Mouse (Mus musculus) bone marrow, adult 2 months (tissue): ENCODE data around the gene AI413582. TPM values are rescaled to one million over a fixed set of nuclear protein-coding genes. Genes with fewer than 3 reads are reported as not detected.

ENCODE experiments used
- H3K27ac ChIP-seq: fragments of 200-500 bp; 2 replicates; pipeline ENCODE4 v1.5.1; 2012; ENCODE audit warnings: low read depth, mild to moderate bottlenecking, control low read depth, inconsistent platforms, low read length; ENCODE audit not compliant: control insufficient read depth, poor library complexity, insufficient read depth
- H3K4me1 ChIP-seq: fragments of 200-500 bp; 2 replicates; pipeline ENCODE4 v1.6.1; 2011; ENCODE audit warnings: low read length; ENCODE audit not compliant: control insufficient read depth, insufficient read depth
- H3K4me3 ChIP-seq: fragments of 200-500 bp; replicated peaks from 2 replicates; pipeline ENCODE3; 2011; ENCODE audit warnings: mild to moderate bottlenecking, low read depth, low read length, control low read depth; ENCODE audit not compliant: control insufficient read depth
- CTCF ChIP-seq: fragments of 200-500 bp; IDR thresholded peaks from 2 replicates; pipeline ENCODE4 v1.5.1; 2011; ENCODE audit warnings: low read length, control low read depth; ENCODE audit not compliant: control insufficient read depth, insufficient read depth
- POLR2A ChIP-seq: fragments of 200-500 bp; IDR thresholded peaks from 2 replicates; pipeline ENCODE4 v1.6.1; 2011; ENCODE audit warnings: low read depth, mild to moderate bottlenecking, control low read depth, low read length, borderline replicate concordance; ENCODE audit not compliant: control insufficient read depth
- WGBS: fragments of 180-500 bp; shearing (Covaris S2); methylation state at CpG from one replicate; pipeline ENCODE4 v1.1.7; 2018; 5-methylcytosine and 5-hydroxymethylcytosine counted together
- polyA plus RNA-seq: library from polyadenylated mRNA; stranded (reverse); fragments of >200 nt; gene quantifications from 2 replicates; pipeline ENCODE4 v1.2.4, GENCODE M21; 2011; ENCODE audit warnings: low replicate concordance; ENCODE audit not compliant: missing spikeins, insufficient read depth, insufficient read length

Gene AI413582
- polyA plus RNA-seq, 1 experiment, result 22.0 TPM

DNA sequence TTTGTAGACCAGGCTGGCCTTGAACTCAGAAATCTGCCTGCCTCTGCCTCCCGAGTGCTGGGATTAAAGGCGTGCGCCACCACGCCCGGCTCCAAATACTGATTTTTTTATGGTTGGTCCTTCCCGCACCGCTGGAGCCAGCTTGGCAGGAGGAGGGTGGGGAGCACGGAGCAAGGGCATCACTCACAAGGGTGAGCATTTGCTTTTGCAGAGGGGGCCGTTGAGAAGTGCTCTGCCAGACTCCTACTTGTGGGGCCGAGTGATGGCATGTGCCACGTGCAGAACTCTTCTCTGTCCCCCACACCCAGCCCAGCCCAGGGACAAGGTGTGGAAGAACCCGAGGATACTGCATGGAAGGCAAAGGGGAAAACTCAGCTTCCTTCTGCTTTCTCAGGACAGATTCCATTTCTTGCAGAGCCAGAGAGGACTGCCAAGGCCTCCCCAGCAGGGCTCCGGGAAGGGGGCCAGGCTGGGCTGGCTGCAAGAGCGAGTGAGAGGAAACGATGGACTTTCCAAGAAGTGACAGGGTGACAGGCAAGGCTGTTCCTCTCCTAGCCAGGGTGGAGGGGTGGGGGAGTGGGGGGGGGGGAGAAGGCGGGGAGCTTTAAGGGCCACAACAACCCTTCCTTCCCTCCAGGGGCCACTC is 9.0 kb upstream of the AI413582 start:
- H3K27ac ChIP-seq, result no peak overlapping the region
- no peak overlapping the region for H3K4me3 ChIP-seq
- no peak for TF ChIP-seq POLR2A
- TF ChIP-seq CTCF, result no peak
- no peaks in the 10 kb centered on the region; the same call in 1 of the 2 replicates for H3K4me1 ChIP-seq
- WGBS, result 58% methylated on average over 16 of the region's 16 CpGs

DNA sequence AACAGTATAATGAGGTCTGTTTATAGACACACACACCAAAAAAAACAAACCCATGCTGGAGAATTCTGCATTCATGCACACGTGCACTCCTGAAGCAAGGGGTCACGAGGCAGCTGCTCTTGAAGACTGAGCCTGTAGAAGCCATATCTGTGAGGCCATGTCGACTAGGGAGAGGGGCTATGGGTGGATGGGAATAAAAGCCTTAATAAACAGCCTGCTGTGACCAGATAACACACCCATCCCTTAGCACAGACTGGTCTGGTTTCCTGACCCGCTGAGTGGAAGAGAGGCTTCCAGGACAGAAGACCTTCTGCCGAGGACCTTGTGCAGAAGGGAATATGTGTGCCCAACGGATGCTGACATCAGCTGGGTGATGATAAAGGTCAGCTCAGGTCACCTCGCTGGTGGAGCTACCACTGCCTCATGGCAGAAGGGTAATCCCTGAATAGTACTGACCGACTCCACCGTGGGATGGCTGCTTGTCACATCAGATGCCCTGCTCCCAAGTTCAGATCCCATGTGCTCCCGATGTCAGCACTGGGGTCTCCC is 8.3 kb upstream of the AI413582 start:
- no peak for TF ChIP-seq POLR2A
- 62% methylated on average over 10 of the region's 10 CpGs for WGBS
- Histone ChIP-seq H3K4me3 (no peak overlapping the region), H3K4me1 (peaks cover 1% of the 10 kb centered on the region; the same call in 1 of the 2 replicates), H3K27ac (no peak overlapping the region)

DNA sequence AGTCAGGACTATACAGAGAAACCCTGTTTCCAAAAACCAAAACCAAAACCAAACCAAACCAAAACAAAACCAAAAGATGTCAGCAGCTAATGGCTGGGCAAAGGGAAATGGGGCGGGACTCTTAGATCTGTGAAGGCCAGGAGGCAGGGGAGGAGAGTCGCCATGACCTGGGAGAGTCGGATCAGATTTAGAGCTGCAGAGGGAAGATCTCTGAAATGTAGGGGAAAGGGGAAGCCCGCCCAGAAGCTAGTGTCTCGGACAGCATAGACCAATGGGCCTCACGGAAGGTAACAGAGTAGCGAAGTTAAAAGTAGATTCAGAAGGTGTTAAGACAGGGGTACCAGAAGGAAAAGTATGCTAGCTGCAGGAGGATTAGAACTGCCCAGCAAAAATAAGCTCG is 5.8 kb upstream of the AI413582 start:
- Histone ChIP-seq H3K27ac (no peak overlapping the region), H3K4me1 (peaks cover 9% of the 10 kb centered on the region; the same call in 1 of the 2 replicates), H3K4me3 (no peak overlapping the region)
- no peak for TF ChIP-seq POLR2A
- TF ChIP-seq CTCF, result no peak
- 65% methylated on average over 8 of the region's 8 CpGs for WGBS

DNA sequence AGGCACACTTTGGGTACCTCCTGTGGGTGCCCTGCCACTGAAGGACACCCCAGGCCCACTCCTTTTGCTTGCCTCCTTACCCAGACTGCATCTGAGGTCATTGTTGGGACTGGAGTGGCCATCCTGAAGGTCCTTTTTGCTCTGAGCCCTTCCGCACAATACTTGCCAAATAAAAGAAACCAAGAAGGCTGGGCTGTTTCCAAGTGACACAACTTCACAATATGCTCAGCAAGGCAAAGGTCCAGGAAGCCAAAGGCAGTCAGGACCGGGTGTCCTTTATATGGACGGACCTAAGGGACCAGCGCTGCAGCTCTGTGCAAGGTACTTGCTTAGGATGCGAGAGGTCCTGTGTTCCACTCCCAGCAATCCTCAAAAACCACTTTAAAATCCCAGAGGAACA is 2.7 kb upstream of the AI413582 start:
- H3K4me3 ChIP-seq, result no peak overlapping the region
- H3K27ac ChIP-seq, result peak overlapping the region; percentile 13; the same call in 1 of the 2 replicates
- H3K4me1 ChIP-seq, result peaks cover 11% of the 10 kb centered on the region
- WGBS, result 84% methylated on average over 5 of the region's 5 CpGs
- TF ChIP-seq POLR2A, result no peak
- no peak for TF ChIP-seq CTCF

DNA sequence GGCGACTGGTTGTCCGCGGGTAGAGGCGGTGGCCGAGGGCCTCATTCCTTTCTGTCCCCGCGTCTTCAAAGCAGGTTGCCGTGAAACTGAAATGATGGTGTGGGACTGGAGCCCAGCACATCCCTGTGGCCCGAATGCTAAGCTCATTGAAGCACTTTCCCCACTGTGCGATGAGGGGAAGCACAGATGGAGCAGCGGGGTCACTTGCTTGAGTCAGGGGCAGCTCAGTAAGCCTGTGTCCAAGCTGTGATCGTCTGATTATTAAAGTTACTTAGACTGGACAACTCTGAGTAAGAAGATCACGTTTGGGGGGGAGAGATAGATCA is 349 bp upstream of the AI413582 start:
- Histone ChIP-seq H3K4me3 (peak overlapping the region; percentile 49), H3K27ac (no peak overlapping the region), H3K4me1 (peaks cover 11% of the 10 kb centered on the region)
- under 1% methylated on average over 13 of the region's 13 CpGs for WGBS
- TF ChIP-seq CTCF, result no peak
- no peak for TF ChIP-seq POLR2A

DNA sequence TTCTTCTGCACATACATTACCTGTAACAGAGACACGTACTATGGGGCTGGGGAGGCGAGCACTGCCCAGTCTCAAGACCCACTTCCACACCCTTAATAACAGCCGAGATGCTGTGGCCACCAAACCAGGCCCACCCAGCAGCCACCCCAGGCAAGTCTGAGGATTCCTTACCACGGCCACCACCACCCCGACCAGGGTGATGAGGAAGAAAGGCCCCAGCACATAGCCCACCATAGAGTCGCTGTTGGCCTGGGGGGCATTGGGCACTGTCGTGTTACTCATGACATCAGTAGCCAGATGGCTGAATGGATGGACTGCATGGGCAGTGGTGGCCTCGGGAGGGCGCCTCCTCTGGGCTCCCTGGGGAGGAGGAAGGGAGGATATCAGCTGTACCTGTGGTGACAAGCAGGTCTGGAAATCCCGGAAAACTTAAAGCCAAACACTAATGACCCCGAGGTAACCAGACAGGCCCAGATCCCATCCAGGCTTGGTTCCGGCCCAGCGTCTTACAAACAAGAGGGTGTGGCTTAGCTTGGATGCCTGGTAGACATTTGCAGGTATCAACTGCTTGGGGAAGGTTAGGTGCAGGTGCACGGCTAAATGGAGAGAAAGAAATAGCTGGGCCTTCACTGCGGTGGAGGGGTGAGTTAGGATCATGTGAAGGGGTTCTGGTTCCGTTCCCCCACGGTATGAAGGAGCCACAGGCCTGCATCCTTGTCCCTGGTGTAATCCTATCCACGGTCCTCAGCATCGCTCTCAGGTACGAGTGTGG is 979 bp downstream of the AI413582 start:
- Histone ChIP-seq H3K27ac (peak overlapping the region; percentile 69), H3K4me1 (peaks cover 14% of the 10 kb centered on the region), H3K4me3 (peak overlapping the region; percentile 80)
- TF ChIP-seq POLR2A (no peak), CTCF (peak; percentile 32; the same call in 1 of the 2 replicates)
- whole genome bisulfite sequencing, result 13% methylated on average over 20 of the region's 20 CpGs

DNA sequence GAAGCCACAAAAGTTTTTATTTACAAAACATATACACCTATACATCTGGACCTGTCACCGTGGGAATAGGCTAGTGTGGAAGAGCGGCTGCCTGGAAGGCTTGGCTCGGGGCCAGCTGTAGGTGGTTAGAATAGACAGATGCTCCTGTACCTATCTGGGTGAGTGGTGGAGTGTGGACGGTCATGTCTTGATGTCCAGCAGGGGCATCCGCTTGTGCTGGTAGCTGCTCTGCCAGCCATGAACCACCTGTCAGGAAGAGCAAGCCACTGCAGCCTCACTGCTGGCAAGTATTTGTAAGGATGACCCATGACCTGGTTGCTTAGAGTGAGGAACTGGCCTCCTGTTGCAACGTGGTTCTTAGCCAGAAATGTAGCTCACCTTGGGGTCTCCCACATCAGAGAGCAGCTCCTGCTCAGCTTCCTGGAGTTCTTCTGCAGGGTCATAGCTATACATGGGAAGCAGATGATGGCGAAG is 1.7 kb downstream of the AI413582 start:
- TF ChIP-seq CTCF (no peak), POLR2A (no peak; the same call in 1 of the 2 replicates)
- peaks cover 13% of the 10 kb centered on the region for H3K4me1 ChIP-seq
- 57% methylated on average over 7 of the region's 7 CpGs for WGBS
- no peak overlapping the region for H3K27ac ChIP-seq
- H3K4me3 ChIP-seq, result no peak overlapping the region

DNA sequence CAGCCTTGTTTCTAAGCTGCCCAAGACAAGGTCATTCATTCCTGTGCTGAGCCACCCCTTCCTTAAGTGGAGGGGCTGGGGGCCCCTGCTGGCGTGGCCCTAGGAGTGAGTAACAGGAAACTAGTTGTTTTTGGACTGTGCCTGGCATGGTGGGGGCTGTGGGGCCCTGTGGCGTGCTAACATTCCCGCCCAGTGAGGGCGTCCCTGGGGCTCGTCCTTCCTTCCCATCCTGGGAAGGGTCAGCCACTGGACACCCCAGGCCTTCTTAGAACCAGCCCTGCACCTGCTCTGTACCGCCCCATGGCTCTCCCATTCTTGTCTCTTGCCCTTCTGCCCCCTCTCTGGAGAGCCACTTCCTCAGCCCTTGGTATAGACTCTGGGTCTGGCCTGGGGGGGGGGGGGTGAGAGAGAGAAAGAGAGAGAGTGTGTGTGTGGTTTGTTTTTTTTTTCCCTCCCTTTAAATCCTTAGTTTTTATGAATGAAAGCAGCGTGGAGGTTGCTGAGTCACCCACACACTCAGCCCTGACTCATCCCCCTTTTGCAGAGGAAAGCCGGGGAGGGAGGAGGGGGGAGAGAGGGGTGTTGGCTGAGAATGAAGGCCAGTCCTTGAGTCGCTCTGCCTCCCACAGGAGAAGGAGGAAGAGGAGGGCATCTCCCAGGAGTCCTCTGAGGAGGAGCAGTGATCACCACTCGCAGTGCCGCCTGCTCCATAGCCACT is 3.6 kb downstream of the AI413582 start:
- WGBS, result 44% methylated on average over 11 of the region's 11 CpGs
- Histone ChIP-seq H3K4me1 (peaks cover 8% of the 10 kb centered on the region), H3K4me3 (no peak overlapping the region), H3K27ac (peak overlapping the region; percentile 14; the same call in 1 of the 2 replicates)
- TF ChIP-seq CTCF (no peak), POLR2A (no peak)
